Mouse (Mus musculus): Measurements from ENCODE around the gene Rapgef1. TPM values are rescaled to one million over a fixed set of nuclear protein-coding genes. Genes with fewer than 3 reads are reported as not detected.

The Rapgef1 gene
- total and polyA plus RNA-seq, 3 experiments: 86.5 to 185 (median 170) TPM

DNA sequence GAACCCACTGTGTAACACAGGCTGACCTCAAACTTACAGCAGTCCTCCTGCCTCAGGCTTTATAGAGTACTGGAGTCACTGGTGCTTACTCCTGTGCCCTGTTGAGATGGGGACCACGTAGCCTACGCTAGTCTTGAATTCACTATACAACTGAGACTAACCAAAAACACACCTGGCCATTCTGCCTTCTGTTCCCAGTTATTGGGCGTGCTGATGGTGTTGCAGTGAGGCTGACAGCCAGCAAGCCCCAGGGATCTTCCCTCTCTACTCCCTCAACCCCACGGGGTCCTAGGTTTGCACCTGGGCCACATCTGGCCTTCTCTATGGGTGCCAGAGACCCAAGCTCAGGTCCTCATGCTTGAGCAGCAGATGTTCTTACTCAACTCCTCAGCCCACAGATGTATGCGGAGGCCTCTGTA is 9.3 kb downstream of the Rapgef1 start:
- H3K4me1 ChIP-seq (ENCODE audit: control insufficient read depth in 1 of 2, insufficient read depth in 2 of 2): peaks cover 71 to 95% of the 10 kb centered on the region in 2 experiments
- no peaks in the 10 kb centered on the region for H3K27me3 ChIP-seq (replicated peaks)
- peaks cover 75% of the 10 kb centered on the region for H3K79me2 ChIP-seq (replicated peaks; ENCODE audit: control insufficient read depth, extremely low read depth, insufficient read depth, poor library complexity, severe bottlenecking)
- H3K4me2 ChIP-seq (ENCODE audit: insufficient read depth, low read depth, poor library complexity, severe bottlenecking): peak overlapping the region; percentile 42
- H3K9ac ChIP-seq (ENCODE audit: insufficient read depth, low read depth): peak overlapping the region; percentile 24; the same call in 1 of the 2 replicates
- peak; percentile 86 for DNase-seq (ENCODE audit: extremely low read depth)
- H3K4me3 ChIP-seq (replicated peaks in 1 of 3; ENCODE audit: low read depth in 2 of 3, low read length in 2 of 3, poor library complexity in 1 of 3): peak overlapping the region in 1 of 3 experiments; percentile 2
- H3K27ac ChIP-seq (ENCODE audit: insufficient read depth, low read depth): peak overlapping the region; percentile 98
- dilution Hi-C loops (cut with MboI; ENCODE audit: extremely low pct_ligation_motif_present, extremely low pct_unique_long_range_greater_than_20kb, low sequenced_read_pairs): no loop called here
- TF ChIP-seq HCFC1 (IDR thresholded peaks at IDR 0.05; ENCODE audit: low read depth, low read length): no peak
- TF ChIP-seq MXI1 (IDR thresholded peaks at IDR 0.05; ENCODE audit: low read depth, low read length): no peak
- TF ChIP-seq KAT2A (IDR thresholded peaks at IDR 0.05; ENCODE audit: insufficient replicate concordance, low read length): no peak
- no peak for TF ChIP-seq ZMIZ1 (IDR thresholded peaks at IDR 0.05; ENCODE audit: low read depth, low read length)
- TF ChIP-seq ZNF384 (IDR thresholded peaks at IDR 0.05; ENCODE audit: low read depth, low read length): no peak
- no peak for TF ChIP-seq USF2 (conservative IDR thresholded peaks at IDR 0.05; ENCODE audit: low read depth, low read length)
- peak; percentile 89 for TF ChIP-seq TBP (conservative IDR thresholded peaks at IDR 0.05; ENCODE audit: low read depth, low read length)
- TF ChIP-seq MEF2A (IDR thresholded peaks at IDR 0.05; ENCODE audit: borderline replicate concordance, low read depth, low read length): peak; percentile 18
- no peak for TF ChIP-seq MAX (IDR thresholded peaks at IDR 0.05; ENCODE audit: low read length)
- no peak; the same call in 1 of the 2 replicates for TF ChIP-seq NELFE (IDR thresholded peaks at IDR 0.05; ENCODE audit: low read depth, low read length)
- no peak for TF ChIP-seq CHD1 (IDR thresholded peaks at IDR 0.05; ENCODE audit: low read depth, low read length)
- TF ChIP-seq EP300 (IDR thresholded peaks at IDR 0.05; ENCODE audit: low read length): peak; percentile 67
- TF ChIP-seq UBTF (IDR thresholded peaks at IDR 0.05; ENCODE audit: low read depth, low read length): peak; percentile 74; the same call in 1 of the 2 replicates
- no peak; the same call in 1 of the 2 replicates for TF ChIP-seq NRF1 (IDR thresholded peaks at IDR 0.05; ENCODE audit: low read depth, low read length)
- TF ChIP-seq POLR2A (IDR thresholded peaks at IDR 0.05; ENCODE audit: low read depth, low read length): peak; percentile 6; the same call in 1 of the 2 replicates
- TF ChIP-seq GABPA (IDR thresholded peaks at IDR 0.05; ENCODE audit: insufficient replicate concordance, low read depth, low read length): no peak
- no peak for TF ChIP-seq JUN (IDR thresholded peaks at IDR 0.05; ENCODE audit: insufficient read depth, low read depth, low read length)
- TF ChIP-seq TCF12 (IDR thresholded peaks at IDR 0.05; ENCODE audit: low read depth, low read length): peak; percentile 97
- TF ChIP-seq MAZ (IDR thresholded peaks at IDR 0.05; ENCODE audit: low read depth, low read length): no peak
- TF ChIP-seq MAFK (IDR thresholded peaks at IDR 0.05; ENCODE audit: insufficient replicate concordance, low read length): no peak
- TF ChIP-seq ETS1 (conservative IDR thresholded peaks at IDR 0.05; ENCODE audit: low read depth, low read length): peak; percentile 62
- 0 out of 2 replicates have a peak, but pooled peaks have one; percentile 25 for TF ChIP-seq RCOR1 (conservative IDR thresholded peaks at IDR 0.05; ENCODE audit: low read depth, low read length)
- TF ChIP-seq POLR2AphosphoS2 (IDR thresholded peaks at IDR 0.05; ENCODE audit: low read depth, low read length): no peak
- no peak for TF ChIP-seq CHD2 (IDR thresholded peaks at IDR 0.05; ENCODE audit: low read length)
- TF ChIP-seq E2F4 (IDR thresholded peaks at IDR 0.05; ENCODE audit: insufficient replicate concordance, low read depth, low read length): no peak
- TF ChIP-seq JUND (conservative IDR thresholded peaks at IDR 0.05; ENCODE audit: low read depth, low read length): no peak
- TF ChIP-seq PAX5 (IDR thresholded peaks at IDR 0.05; ENCODE audit: low read length): no peak
- peak; percentile 55; the same call in 1 of the 2 replicates for TF ChIP-seq IRF4 (IDR thresholded peaks at IDR 0.05; ENCODE audit: low read depth, low read length)
- no peak for TF ChIP-seq ELF1 (IDR thresholded peaks at IDR 0.05; ENCODE audit: low read depth, low read length)
- 0 out of 2 replicates have a peak, but pooled peaks have one; percentile 4 for TF ChIP-seq SIN3A (IDR thresholded peaks at IDR 0.05; ENCODE audit: low read length)
- TF ChIP-seq USF1 (IDR thresholded peaks at IDR 0.05; ENCODE audit: low read depth, low read length): no peak
- no peak for TF ChIP-seq CTCF (conservative IDR thresholded peaks at IDR 0.05 in 1 of 2, IDR thresholded peaks at IDR 0.05 in 1 of 2; ENCODE audit: low read depth in 2 of 2, low read length in 2 of 2)
- TF ChIP-seq ZKSCAN1 (IDR thresholded peaks at IDR 0.05; ENCODE audit: borderline replicate concordance, low read depth, low read length): no peak
- peak; percentile 66; the same call in 1 of the 2 replicates for TF ChIP-seq BHLHE40 (IDR thresholded peaks at IDR 0.05; ENCODE audit: low read depth, low read length)
- no peak for TF ChIP-seq ZC3H11A (IDR thresholded peaks at IDR 0.05; ENCODE audit: low read depth, low read length)
- no peak for TF ChIP-seq MYC (IDR thresholded peaks at IDR 0.05; ENCODE audit: low read depth, low read length)
- no peak for TF ChIP-seq RAD21 (IDR thresholded peaks at IDR 0.05; ENCODE audit: low read depth, low read length)
- TF ChIP-seq SMC3 (IDR thresholded peaks at IDR 0.05; ENCODE audit: low read depth, low read length): no peak
- in situ Hi-C loops (cut with MboI; ENCODE audit: low pct_ligation_motif_present, low pct_unique_long_range_greater_than_20kb, low sequenced_read_pairs): loop anchor here (5.0 kb wide), 1 partner anchor 44 kb away; no protein-coding TSS in a partner anchor
- H3K36me3 ChIP-seq (replicated peaks in 1 of 2; ENCODE audit: control insufficient read depth in 1 of 2, insufficient read depth in 1 of 2, low read length in 1 of 2): peaks cover 9 to 56% of the 10 kb centered on the region in 2 experiments
- H3K9me3 ChIP-seq (replicated peaks; ENCODE audit: low read length): no peaks in the 10 kb centered on the region

Data from CH12.LX (cell line).